Mouse (Mus musculus) liver, embryonic 16.5 days (tissue): ENCODE measurements around the gene Tmsb15b2. TPM values are rescaled to one million over a fixed set of nuclear protein-coding genes. Genes with fewer than 3 reads are reported as not detected.

Experiments used
- polyA plus RNA-seq: library from polyadenylated mRNA; unstranded; fragments of >200 nt; fragmentation: Nextera tagmentation; extraction: Ambion mirVana; gene quantifications from 2 replicates; pipeline ENCODE4 v1.2.1, GENCODE M21; 2015

The Tmsb15b2 gene
- polyA plus RNA-seq, 1 experiment from 2014 or later: 7.7 TPM

Other genes starting within 250 kb of the Tmsb15b2 start
- gene Morf4l2, start 231.8 kb downstream of the Tmsb15b2 start, polyA plus RNA-seq: 170 and 174 TPM in 2 replicates
- not detected in 2 replicates for gene Glra4, start 195.4 kb downstream of the Tmsb15b2 start, polyA plus RNA-seq
- 0.22 and 0.34 TPM in 2 replicates for gene Plp1, start 152.8 kb downstream of the Tmsb15b2 start, polyA plus RNA-seq
- gene Rab9b, start 106.7 kb downstream of the Tmsb15b2 start, polyA plus RNA-seq: not detected in 2 replicates
- gene H2bfm, start 48.2 kb downstream of the Tmsb15b2 start, polyA plus RNA-seq: not detected in 2 replicates
- gene Tmsb15l, start 1.4 kb upstream of the Tmsb15b2 start, polyA plus RNA-seq: 0.77 and 0.98 TPM in 2 replicates
- 5.5 and 5.7 TPM in 2 replicates for gene Tmsb15b1, start 1.4 kb upstream of the Tmsb15b2 start, polyA plus RNA-seq
- 0.07 and 0.19 TPM in 2 replicates for gene Zcchc18, start 17.7 kb upstream of the Tmsb15b2 start, polyA plus RNA-seq
- gene Slc25a53, start 62.8 kb upstream of the Tmsb15b2 start, polyA plus RNA-seq: 2.1 and 2.2 TPM in 2 replicates
- 0.90 TPM in 2 replicates for gene Fam199x, start 74.1 kb upstream of the Tmsb15b2 start, polyA plus RNA-seq
- not detected in 2 replicates for gene Esx1, start 146.6 kb upstream of the Tmsb15b2 start, polyA plus RNA-seq